Mouse (Mus musculus) olfactory bulb, adult 2 months (tissue): ENCODE results near the gene Zfp607b. TPM values are rescaled to one million over a fixed set of nuclear protein-coding genes. Genes with fewer than 3 reads are reported as not detected.

Experiments used
- H3K27ac ChIP-seq: fragments of 200-500 bp; 2 replicates; pipeline ENCODE4 v1.5.1; 2012; ENCODE audit warnings: low read depth, low read length; ENCODE audit not compliant: insufficient read depth
- H3K4me1 ChIP-seq: fragments of 200-500 bp; 2 replicates; pipeline ENCODE4 v1.6.1; 2012; ENCODE audit warnings: low read length; ENCODE audit not compliant: control insufficient read depth, insufficient read depth
- H3K4me3 ChIP-seq: fragments of 200-500 bp; 2 replicates; pipeline ENCODE4 v1.5.1; 2012; ENCODE audit warnings: mild to moderate bottlenecking, low read depth, low read length, moderate library complexity; ENCODE audit not compliant: insufficient read depth
- CTCF ChIP-seq: fragments of 200-500 bp; IDR thresholded peaks from 2 replicates; pipeline ENCODE4 v1.5.1; 2012; ENCODE audit warnings: low read depth, mild to moderate bottlenecking, low read length, moderate library complexity; ENCODE audit not compliant: insufficient read depth
- POLR2A ChIP-seq: fragments of 200-500 bp; IDR thresholded peaks from 2 replicates; pipeline ENCODE4 v1.6.1; 2012; ENCODE audit warnings: mild to moderate bottlenecking, low read depth, low read length, moderate library complexity; ENCODE audit not compliant: insufficient read depth
- WGBS: fragments of 180-500 bp; shearing (Covaris S2); methylation state at CpG from one replicate; pipeline ENCODE4 v1.1.7; 2018; 5-methylcytosine and 5-hydroxymethylcytosine counted together
- polyA plus RNA-seq: library from polyadenylated mRNA; stranded (reverse); fragments of >200 nt; gene quantifications from 2 replicates; pipeline ENCODE4 v1.2.4, GENCODE M21; 2012; ENCODE audit warnings: low replicate concordance; ENCODE audit not compliant: missing spikeins, insufficient read depth, insufficient read length

Gene Zfp607b
- not detected in 2 replicates for polyA plus RNA-seq

- peak within 1 kb of the TSS; percentile 40 for H3K27ac ChIP-seq
- H3K4me3 ChIP-seq: peak within 1 kb of the TSS; percentile 43
- 1% methylated on average over 19 of the region's 19 CpGs for WGBS
- peaks cover 2% of the 10 kb centered on the region for H3K4me1 ChIP-seq
- no peak for TF ChIP-seq CTCF
- TF ChIP-seq POLR2A: no peak
Observed at GRCm38 (mm10) chr7:27688815-27689612, at the start of gene Zfp607b. TSS of gene Zfp607b (plus strand) at chr7:27689340.

GRCm38 (mm10) chr7:27644471-27644870 is 44.7 kb upstream of the Zfp607b start:
- Histone ChIP-seq H3K4me1 (no peaks in the 10 kb centered on the region), H3K27ac (no peak overlapping the region), H3K4me3 (no peak overlapping the region)
- TF ChIP-seq POLR2A (no peak), CTCF (no peak)
- WGBS: 76% methylated on average over 1 of the region's 1 CpGs

- H3K4me3 ChIP-seq: no peak overlapping the region
- TF ChIP-seq CTCF: no peak
- TF ChIP-seq POLR2A: no peak
- 89% methylated on average over 7 of the region's 7 CpGs for WGBS
- no peak overlapping the region for H3K27ac ChIP-seq
- H3K4me1 ChIP-seq: no peaks in the 10 kb centered on the region
Observed at GRCm38 (mm10) chr7:27646516-27646915, 42.6 kb upstream of the Zfp607b start.

GRCm38 (mm10) chr7:27647281-27648002 is 41.7 kb upstream of the Zfp607b start:
- H3K4me1 ChIP-seq: no peaks in the 10 kb centered on the region
- WGBS: 79% methylated on average over 6 of the region's 6 CpGs
- no peak for TF ChIP-seq POLR2A
- TF ChIP-seq CTCF: no peak

GRCm38 (mm10) chr7:27649723-27650122 is 39.4 kb upstream of the Zfp607b start:
- WGBS: 93% methylated on average over 11 of the region's 11 CpGs
- Histone ChIP-seq H3K4me3 (no peak overlapping the region), H3K4me1 (peaks cover 1% of the 10 kb centered on the region), H3K27ac (no peak overlapping the region)
- no peak for TF ChIP-seq CTCF

More at GRCm38 (mm10) chr7:27647281-27648002, 41.7 kb upstream of the Zfp607b start:
- Histone ChIP-seq H3K27ac (no peak overlapping the region), H3K4me3 (no peak overlapping the region)

GRCm38 (mm10) chr7:27650949-27651348 is 38.2 kb upstream of the Zfp607b start:
- no peak overlapping the region for H3K4me3 ChIP-seq
- TF ChIP-seq POLR2A (no peak), CTCF (peak; percentile 37; the same call in 1 of the 2 replicates)
- no peak overlapping the region for H3K27ac ChIP-seq
- 8% methylated on average over 10 of the region's 10 CpGs for WGBS
- peaks cover 13% of the 10 kb centered on the region for H3K4me1 ChIP-seq

- under 1% methylated on average over 59 of the region's 62 CpGs for WGBS
- TF ChIP-seq CTCF: peak; percentile 13; the same call in 1 of the 2 replicates
- TF ChIP-seq POLR2A: peak; percentile 45; the same call in 1 of the 2 replicates
- peaks cover 31% of the 10 kb centered on the region for H3K4me1 ChIP-seq
Observed at GRCm38 (mm10) chr7:27653681-27654437, 35.3 kb upstream of the Zfp607b start, which contains the start of gene Ttc9b. TSS of gene Ttc9b (plus strand) at chr7:27653915.

GRCm38 (mm10) chr7:27654607-27655276 is 34.4 kb upstream of the Zfp607b start:
- Histone ChIP-seq H3K27ac (no peak overlapping the region), H3K4me1 (peaks cover 36% of the 10 kb centered on the region), H3K4me3 (peak overlapping the region; percentile 81)
- WGBS: 55% methylated on average over 20 of the region's 20 CpGs
- TF ChIP-seq CTCF (peak; percentile 39; the same call in 1 of the 2 replicates), POLR2A (no peak)

More at GRCm38 (mm10) chr7:27653681-27654437, 35.3 kb upstream of the Zfp607b start, which contains the start of gene Ttc9b:
- Histone ChIP-seq H3K4me3 (peak within 1 kb of the TSS; percentile 81), H3K27ac (peak within 1 kb of the TSS; percentile 68; the same call in 1 of the 2 replicates)

- peaks cover 36% of the 10 kb centered on the region for H3K4me1 ChIP-seq
- TF ChIP-seq POLR2A: no peak
- TF ChIP-seq CTCF: no peak
- peak overlapping the region; percentile 13; the same call in 1 of the 2 replicates for H3K27ac ChIP-seq
- 0 out of 2 replicates have a peak overlapping the region, but pooled peaks have one; percentile 6 for H3K4me3 ChIP-seq
- 33% methylated on average over 11 of the region's 11 CpGs for WGBS
Observed at GRCm38 (mm10) chr7:27655545-27655944, 33.6 kb upstream of the Zfp607b start.
